Mouse (Mus musculus) hindbrain, embryonic 11.5 days (tissue): ENCODE data around the gene Cntrob. TPM values are rescaled to one million over a fixed set of nuclear protein-coding genes. Genes with fewer than 3 reads are reported as not detected.
A peak's percentile ranks its signal among the peaks of the same experiment; 100 is the strongest.

Experiments
- ATAC-seq: fragments of 200-750 bp; cut with Nextera tagmentation; 2 replicates; pipeline ENCODE4 v1.8.0; 2017; ENCODE audit warnings: mild to moderate bottlenecking, moderate TSS enrichment, moderate library complexity; ENCODE audit not compliant: low FRiP score
- DNase-seq: peaks from one replicate; pipeline ENCODE4 v3.0.0-alpha.2; 2015; ENCODE audit warnings: low spot score
- H3K27ac ChIP-seq: fragments of 300-500 bp; sonication (generic); 2 replicates; pipeline ENCODE4 v1.5.1; 2014; ENCODE audit warnings: mild to moderate bottlenecking, low read depth, low read length
- H3K27me3 ChIP-seq: fragments of 300-500 bp; sonication (generic); 2 replicates; pipeline ENCODE4 v1.6.1; 2014; ENCODE audit warnings: mild to moderate bottlenecking, low read length, moderate library complexity, mixed read lengths; ENCODE audit not compliant: control insufficient read depth, insufficient read depth
- H3K36me3 ChIP-seq: fragments of 300-500 bp; sonication (generic); 2 replicates; pipeline ENCODE4 v1.6.1; 2014; ENCODE audit warnings: mild to moderate bottlenecking, low read length, moderate library complexity, mixed read lengths; ENCODE audit not compliant: control insufficient read depth, insufficient read depth
- H3K4me1 ChIP-seq: fragments of 300-500 bp; sonication (generic); replicated peaks from 2 replicates; pipeline ENCODE4 v1.6.1; 2014; ENCODE audit warnings: low read length, mixed read lengths; ENCODE audit not compliant: control insufficient read depth, insufficient read depth
- H3K4me2 ChIP-seq: fragments of 300-500 bp; sonication (generic); replicated peaks from 2 replicates; pipeline ENCODE4 v1.6.1; 2014; ENCODE audit warnings: mild to moderate bottlenecking, low read depth, low read length
- H3K4me3 ChIP-seq: fragments of 300-500 bp; sonication (generic); 2 replicates; pipeline ENCODE4 v1.5.1; 2014; ENCODE audit warnings: low read depth, low read length
- H3K9ac ChIP-seq: fragments of 300-500 bp; sonication (generic); 2 replicates; pipeline ENCODE4 v1.6.1; 2014; ENCODE audit warnings: low read depth, low read length
- H3K9me3 ChIP-seq: fragments of 300-500 bp; sonication (generic); 2 replicates; pipeline ENCODE4 v1.6.1; 2016; ENCODE audit warnings: low read length; ENCODE audit not compliant: control insufficient read depth
- WGBS: fragments of 180-500 bp; shearing (Covaris S2); extraction: QIAGEN DNeasy Blood & Tissue Kit; methylation state at CpG from one replicate; pipeline ENCODE4 v1.1.7; 2014; 5-methylcytosine and 5-hydroxymethylcytosine counted together
- polyA plus RNA-seq: library from polyadenylated mRNA; unstranded; fragments of >200 nt; fragmentation: Nextera tagmentation; extraction: Ambion mirVana; gene quantifications from 2 replicates; pipeline ENCODE4 v1.2.1, GENCODE M21; 2014

Gene Cntrob
- polyA plus RNA-seq, 1 experiment from 2014 or later = 17.9 TPM

DNA sequence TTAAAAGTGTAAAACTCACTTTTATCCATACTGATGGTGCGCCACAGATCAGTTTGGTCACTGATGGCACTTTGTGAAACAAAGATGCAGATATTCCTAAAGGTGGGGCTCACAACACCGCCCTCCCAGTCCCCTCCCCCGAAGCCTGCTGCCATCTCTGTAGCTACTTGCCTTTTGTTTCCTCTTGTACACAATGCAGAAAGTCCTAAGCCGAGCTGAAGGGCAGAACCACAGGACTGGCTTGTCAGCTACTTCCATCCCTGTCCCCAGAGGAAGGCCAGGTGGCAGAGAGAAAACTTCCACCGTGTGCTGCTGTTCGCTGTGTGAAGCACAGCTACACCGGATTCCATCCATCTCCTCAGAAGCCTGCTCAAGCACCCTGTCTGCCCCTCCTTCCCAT, 25.3 kb downstream of the Cntrob start:
- WGBS = 74% methylated on average over 7 of the region's 7 CpGs
- no peaks in the 10 kb centered on the region for H3K27me3 ChIP-seq
- ATAC-seq (no peak), DNase-seq (no peak)
- H3K4me2 ChIP-seq = no peak overlapping the region
- no peaks in the 10 kb centered on the region for H3K9me3 ChIP-seq
- H3K4me1 ChIP-seq = no peaks in the 10 kb centered on the region
- no peak overlapping the region for H3K27ac ChIP-seq
- H3K9ac ChIP-seq = no peak overlapping the region
- H3K4me3 ChIP-seq = no peak overlapping the region
- H3K36me3 ChIP-seq = 0 out of 2 replicates have a peak, but pooled peaks cover 4% of the 10 kb centered on the region

DNA sequence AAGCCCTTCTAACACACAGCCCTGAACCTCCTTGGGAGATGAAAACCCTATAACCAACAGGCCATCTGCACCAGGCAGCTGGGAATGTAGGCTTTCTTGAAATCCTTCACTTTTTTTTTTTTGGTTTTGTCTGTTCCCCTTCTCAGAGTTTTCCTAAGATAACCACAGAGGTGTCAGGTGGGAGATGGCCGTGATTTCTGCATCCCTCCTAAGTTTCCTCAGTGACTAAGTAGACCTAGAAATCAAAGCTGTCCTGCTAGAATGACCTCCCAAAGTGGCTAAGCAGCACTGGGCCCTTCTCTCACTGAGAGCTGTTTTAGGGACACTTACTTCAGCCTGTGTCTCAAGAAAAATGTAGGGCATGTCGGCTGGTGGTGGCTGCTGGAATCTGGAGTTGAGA, 25.8 kb downstream of the Cntrob start:
- Histone ChIP-seq H3K27me3 (no peaks in the 10 kb centered on the region), H3K27ac (no peak overlapping the region), H3K36me3 (0 out of 2 replicates have a peak, but pooled peaks cover 2% of the 10 kb centered on the region), H3K4me1 (no peaks in the 10 kb centered on the region), H3K9me3 (no peaks in the 10 kb centered on the region), H3K9ac (no peak overlapping the region), H3K4me2 (no peak overlapping the region), H3K4me3 (no peak overlapping the region)
- DNase-seq = no peak
- 89% methylated on average over 2 of the region's 2 CpGs for WGBS
- no peak for ATAC-seq

DNA sequence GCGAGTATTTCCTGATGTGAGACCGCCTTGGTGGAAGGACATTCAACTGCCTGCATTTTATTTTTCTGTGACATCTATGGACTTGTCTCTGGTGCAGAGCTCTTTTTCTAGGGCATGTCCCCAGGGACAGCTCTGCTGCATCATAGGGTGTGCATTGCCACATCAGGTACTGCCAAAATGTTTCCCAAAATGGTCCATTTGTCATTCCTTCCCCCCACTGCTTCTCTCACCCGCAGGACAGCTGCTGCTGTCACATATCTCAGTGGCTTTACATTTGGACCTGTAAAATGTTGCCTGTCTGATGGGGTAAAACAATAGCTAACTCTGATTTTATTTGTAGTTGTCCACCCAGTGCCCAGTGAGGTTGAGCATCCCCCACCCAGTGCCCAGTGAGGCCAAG, 28.3 kb downstream of the Cntrob start:
- Histone ChIP-seq H3K4me3 (no peak overlapping the region), H3K27ac (no peak overlapping the region), H3K36me3 (0 out of 2 replicates have a peak, but pooled peaks cover 2% of the 10 kb centered on the region), H3K27me3 (no peaks in the 10 kb centered on the region), H3K4me2 (no peak overlapping the region), H3K4me1 (no peaks in the 10 kb centered on the region), H3K9ac (no peak overlapping the region), H3K9me3 (no peaks in the 10 kb centered on the region)
- 88% methylated on average over 3 of the region's 3 CpGs for WGBS
- ATAC-seq (no peak), DNase-seq (no peak)

DNA sequence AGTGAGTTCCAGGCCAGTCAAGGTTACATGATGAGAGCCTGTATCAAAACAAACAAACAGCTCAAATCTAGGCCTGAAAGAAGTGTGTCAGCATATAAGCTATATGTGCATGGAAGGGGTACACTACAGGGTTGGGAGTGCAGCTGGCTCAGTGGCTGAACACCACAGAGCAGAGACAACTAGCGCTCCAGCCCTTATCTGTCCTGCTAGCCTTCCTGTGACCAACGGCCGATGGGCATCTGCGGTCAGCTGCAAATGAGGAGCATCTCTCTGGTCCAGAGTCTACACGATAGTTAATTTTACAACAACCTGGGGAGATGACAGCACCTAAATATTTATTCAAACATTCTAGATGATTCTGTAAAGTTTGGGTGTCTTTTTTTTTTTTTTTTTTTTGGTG, 32.5 kb downstream of the Cntrob start:
- H3K4me2 ChIP-seq = no peak overlapping the region
- H3K4me1 ChIP-seq = no peaks in the 10 kb centered on the region
- DNase-seq (no peak), ATAC-seq (no peak)
- H3K27ac ChIP-seq = no peak overlapping the region
- no peak overlapping the region for H3K4me3 ChIP-seq
- no peaks in the 10 kb centered on the region for H3K27me3 ChIP-seq
- WGBS = 90% methylated on average over 5 of the region's 5 CpGs
- H3K9ac ChIP-seq = no peak overlapping the region
- H3K9me3 ChIP-seq = no peaks in the 10 kb centered on the region
- no peaks in the 10 kb centered on the region for H3K36me3 ChIP-seq

DNA sequence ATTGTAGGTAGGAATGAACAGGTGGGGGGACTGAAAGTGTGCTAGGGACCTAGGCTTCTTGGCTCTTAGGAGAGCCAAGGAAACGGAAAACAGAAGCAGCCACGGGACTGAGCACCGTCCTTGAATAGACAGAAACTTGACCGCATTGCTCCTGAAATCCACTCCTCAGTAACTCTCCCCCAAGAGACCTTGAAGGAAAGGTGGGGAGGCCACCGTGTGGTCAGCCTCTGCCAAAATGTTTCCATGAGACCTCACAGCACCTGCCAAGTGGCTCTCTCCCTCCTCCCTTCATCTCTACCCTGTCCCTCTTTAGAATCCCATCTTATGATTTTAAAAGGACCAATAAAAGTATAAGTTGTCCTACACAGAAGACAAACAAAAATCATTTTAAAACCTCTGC, 46.3 kb downstream of the Cntrob start:
- no peak overlapping the region for H3K4me2 ChIP-seq
- no peak for ATAC-seq
- no peaks in the 10 kb centered on the region for H3K9me3 ChIP-seq
- DNase-seq = no peak
- no peaks in the 10 kb centered on the region for H3K36me3 ChIP-seq
- no peak overlapping the region for H3K9ac ChIP-seq
- no peaks in the 10 kb centered on the region for H3K4me1 ChIP-seq
- no peak overlapping the region for H3K27ac ChIP-seq
- no peaks in the 10 kb centered on the region for H3K27me3 ChIP-seq
- 68% methylated on average over 5 of the region's 5 CpGs for WGBS
- no peak overlapping the region for H3K4me3 ChIP-seq

DNA sequence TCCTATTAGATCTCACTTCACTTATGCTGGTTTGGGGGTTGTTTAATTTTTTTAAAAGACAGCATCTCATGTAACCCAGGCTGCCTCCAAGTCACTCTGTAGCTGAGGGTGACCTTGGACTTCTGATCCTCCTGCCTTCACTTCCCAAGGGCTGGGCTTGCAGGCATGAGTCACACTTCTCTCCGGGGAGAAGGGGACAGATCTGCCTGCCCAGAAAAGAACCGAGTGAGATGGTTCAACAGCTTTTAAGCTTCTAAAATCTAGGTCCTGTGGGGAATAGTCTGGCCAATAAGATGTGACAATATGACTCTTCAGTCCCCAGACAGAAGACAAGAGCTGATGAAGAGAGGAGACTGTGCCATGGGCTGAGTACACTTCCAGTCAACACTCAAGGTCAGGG, 47.5 kb downstream of the Cntrob start:
- H3K36me3 ChIP-seq = no peaks in the 10 kb centered on the region
- WGBS = 68% methylated on average over 2 of the region's 2 CpGs

DNA sequence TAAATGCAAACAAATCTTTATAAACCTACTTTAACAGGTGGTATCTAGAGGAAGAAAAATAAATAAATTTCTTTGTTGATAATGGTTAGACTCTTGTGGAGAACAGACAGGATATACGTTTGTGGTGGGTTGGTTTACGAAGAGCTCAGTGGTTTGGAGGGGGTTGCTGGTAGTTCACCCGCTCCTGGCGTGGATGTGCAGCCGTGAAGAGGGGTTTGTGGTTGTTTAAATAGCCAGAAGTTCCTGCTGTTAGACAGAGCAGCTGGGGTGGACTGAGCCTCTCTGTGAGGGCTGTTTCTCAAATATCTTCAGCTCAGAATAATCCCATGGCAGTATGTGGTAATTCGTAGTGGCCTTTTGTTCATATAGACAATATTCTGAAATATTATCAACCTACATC, 47.9 kb downstream of the Cntrob start:
- ATAC-seq = no peak
- no peak overlapping the region for H3K9ac ChIP-seq
- no peak overlapping the region for H3K27ac ChIP-seq
- H3K4me1 ChIP-seq = no peaks in the 10 kb centered on the region
- WGBS = 88% methylated on average over 6 of the region's 6 CpGs
- no peak for DNase-seq
- H3K36me3 ChIP-seq = no peaks in the 10 kb centered on the region
- no peak overlapping the region for H3K4me3 ChIP-seq
- H3K27me3 ChIP-seq = no peaks in the 10 kb centered on the region
- no peak overlapping the region for H3K4me2 ChIP-seq
- no peaks in the 10 kb centered on the region for H3K9me3 ChIP-seq

More for the DNA sequence above, 47.5 kb downstream of the Cntrob start:
- no peak overlapping the region for H3K27ac ChIP-seq
- ATAC-seq (no peak), DNase-seq (no peak)
- no peak overlapping the region for H3K9ac ChIP-seq
- H3K4me2 ChIP-seq = no peak overlapping the region
- H3K4me3 ChIP-seq = no peak overlapping the region
- no peaks in the 10 kb centered on the region for H3K4me1 ChIP-seq
- H3K27me3 ChIP-seq = no peaks in the 10 kb centered on the region
- H3K9me3 ChIP-seq = no peaks in the 10 kb centered on the region

DNA sequence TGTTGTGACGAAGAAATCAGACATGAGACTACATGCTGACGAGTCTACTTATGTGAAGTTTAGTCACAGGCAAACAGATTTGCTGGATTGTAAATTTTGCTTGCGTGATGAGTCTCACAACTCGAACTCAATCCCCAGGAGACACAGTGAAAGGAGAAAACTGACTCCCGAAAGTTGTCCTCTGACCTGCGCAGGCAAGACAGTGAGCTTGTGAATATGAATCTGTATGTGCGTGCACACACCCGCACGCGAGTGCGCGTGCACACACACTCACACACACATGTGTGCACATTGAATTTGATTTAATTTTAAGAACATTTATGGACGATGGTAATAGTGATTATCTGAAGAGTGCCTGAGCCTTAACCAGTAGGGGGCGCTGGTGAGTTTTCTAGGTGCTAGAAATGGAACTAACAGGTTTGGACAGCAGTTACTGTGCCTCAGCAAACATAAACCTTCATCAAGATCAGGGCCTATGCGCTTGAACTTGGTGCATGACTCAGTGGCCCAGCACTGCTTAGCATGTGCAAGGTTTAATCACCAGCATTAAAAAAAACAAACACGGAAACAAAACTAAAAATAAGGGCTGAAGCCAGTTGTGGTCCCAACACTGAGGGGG, 51.3 kb downstream of the Cntrob start:
- H3K4me3 ChIP-seq = no peak overlapping the region
- H3K4me1 ChIP-seq = no peaks in the 10 kb centered on the region
- DNase-seq (peak; percentile 90), ATAC-seq (no peak)
- H3K27ac ChIP-seq = no peak overlapping the region
- no peaks in the 10 kb centered on the region for H3K36me3 ChIP-seq
- H3K27me3 ChIP-seq = no peaks in the 10 kb centered on the region; the same call in 1 of the 2 replicates
- 34% methylated on average over 16 of the region's 16 CpGs for WGBS
- no peak overlapping the region for H3K4me2 ChIP-seq
- H3K9ac ChIP-seq = no peak overlapping the region
- no peaks in the 10 kb centered on the region for H3K9me3 ChIP-seq

DNA sequence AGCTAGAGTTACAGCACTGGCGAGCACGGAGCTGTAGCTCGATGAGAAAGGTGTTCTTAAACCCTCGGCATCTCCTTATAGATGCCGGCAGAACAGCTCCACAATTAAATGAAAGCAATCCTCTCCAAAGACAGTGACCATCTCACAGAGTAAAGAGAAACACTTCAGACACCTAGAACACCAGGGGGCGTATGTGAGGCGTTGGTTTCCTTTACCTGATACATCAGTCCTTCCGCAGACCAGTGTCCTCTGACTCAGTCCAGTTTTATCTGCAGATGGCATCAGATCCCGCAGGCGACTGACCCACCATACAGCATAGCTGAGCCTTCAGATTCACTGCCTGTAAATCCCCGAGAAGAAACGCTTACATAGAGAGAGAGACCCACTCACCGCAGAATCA, 54.0 kb downstream of the Cntrob start:
- Histone ChIP-seq H3K27me3 (no peaks in the 10 kb centered on the region; the same call in 1 of the 2 replicates), H3K9me3 (no peaks in the 10 kb centered on the region), H3K27ac (no peak overlapping the region), H3K9ac (no peak overlapping the region), H3K4me3 (no peak overlapping the region), H3K4me2 (no peak overlapping the region), H3K4me1 (no peaks in the 10 kb centered on the region), H3K36me3 (no peaks in the 10 kb centered on the region)
- WGBS = 22% methylated on average over 13 of the region's 13 CpGs
- ATAC-seq (no peak), DNase-seq (peak; percentile 85)
